8 mouse cellular contexts compared by ENCODE assay signal in the genomic region with DNA sequence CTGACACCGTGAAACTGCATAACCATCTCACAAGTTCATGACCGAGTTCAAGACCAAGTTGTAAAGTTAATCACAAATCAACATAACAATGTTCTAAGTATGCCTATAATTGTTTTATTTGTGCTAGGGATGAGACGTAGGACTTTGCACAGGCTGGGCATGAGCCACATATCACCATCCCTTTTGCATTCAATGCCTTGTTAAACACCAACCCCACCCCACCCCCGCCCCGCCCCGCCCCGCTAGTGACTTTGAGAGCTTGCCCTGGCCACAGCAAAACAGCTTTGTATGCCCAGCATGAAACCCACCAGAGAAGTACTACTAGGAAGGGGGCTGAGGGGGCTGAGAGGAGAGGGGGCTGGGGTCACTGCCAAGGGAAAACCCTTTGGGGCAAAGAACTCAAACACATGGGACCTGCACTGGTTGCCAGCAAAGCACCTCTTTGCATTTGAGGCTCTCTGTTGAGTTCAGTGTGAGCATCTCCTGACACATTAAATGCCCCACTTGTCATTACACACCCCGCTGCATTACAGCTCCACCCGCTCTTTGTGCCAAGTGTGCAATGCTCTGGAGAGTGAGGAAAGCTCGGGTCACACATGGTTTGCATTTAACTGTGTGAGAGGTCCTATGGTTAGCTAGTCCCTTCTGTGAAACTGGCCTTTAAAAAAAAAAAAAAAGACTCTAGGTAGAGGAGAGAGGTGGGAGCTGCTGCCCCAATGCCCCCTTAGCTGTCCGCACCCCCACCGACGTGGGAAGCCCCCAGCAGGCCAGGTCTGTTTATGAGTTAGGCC.
DNase-seq lines count a peak whose midpoint lies in the region; ATAC-seq and TF ChIP-seq lines count a peak whose summit lies in the region.

No protein-coding gene starts in this region.

- ATAC-seq in heart, embryonic 11.5 days (replicated peaks; ENCODE audit: insufficient number of reproducible peaks, low FRiP score, low TSS enrichment) = peak; percentile 41; the same call in 1 of the 2 replicates
- peak; percentile 44 for ATAC-seq in Patski
- no peak for ATAC-seq in hindbrain, embryonic 14.5 days (ENCODE audit: low FRiP score)
- peak; percentile 66 for ATAC-seq in midbrain, embryonic 12.5 days (ENCODE audit: low FRiP score, low read depth)
- no peak for ATAC-seq in monocyte, adult 5-6 weeks (replicated peaks; ENCODE audit: insufficient number of reproducible peaks, low FRiP score, low TSS enrichment, poor library complexity, severe bottlenecking)

- CTCF ChIA-PET in Patski (lab: Charles Lee) = interaction anchor here (0.7 to 1.4 kb wide), 2 partner anchors 11 to 30 kb away, joined by 3 to 4 read pairs; no protein-coding TSS in a partner anchor

- no peak overlapping the region for H3K4me3 ChIP-seq in heart, embryonic 11.5 days (ENCODE audit: low read depth, low read length)
- no peak overlapping the region for H3K4me3 ChIP-seq in hindbrain, embryonic 14.5 days (replicated peaks; ENCODE audit: low read length)
- H3K4me3 ChIP-seq in midbrain, embryonic 12.5 days = no peak overlapping the region

- in situ Hi-C loops in Patski (cut with MboI; ENCODE audit: low pct_unique_long_range_greater_than_20kb) = no loop called here

- peak overlapping the region; percentile 68 for H3K27ac ChIP-seq in heart, embryonic 11.5 days (ENCODE audit: low read depth, low read length)
- H3K27ac ChIP-seq in hindbrain, embryonic 14.5 days = 0 out of 2 replicates have a peak overlapping the region, but pooled peaks have one; percentile 20
- H3K27ac ChIP-seq in midbrain, embryonic 12.5 days (replicated peaks) = peak overlapping the region; percentile 52

- 62% methylated on average over 13 of the region's 13 CpGs for WGBS in heart, embryonic 11.5 days (ENCODE audit: insufficient replicate concordance)
- 50% methylated on average over 13 of the region's 13 CpGs for WGBS in hindbrain, embryonic 14.5 days
- WGBS in midbrain, embryonic 12.5 days = 60% methylated on average over 13 of the region's 13 CpGs

- H3K36me3 ChIP-seq in heart, embryonic 11.5 days (ENCODE audit: control insufficient read depth, insufficient read depth, low read length) = no peaks in the 10 kb centered on the region
- no peaks in the 10 kb centered on the region for H3K36me3 ChIP-seq in hindbrain, embryonic 14.5 days (replicated peaks; ENCODE audit: control insufficient read depth, insufficient read depth)
- H3K36me3 ChIP-seq in midbrain, embryonic 12.5 days = no peaks in the 10 kb centered on the region

- no peak for TF ChIP-seq CTCF in Patski (IDR thresholded peaks at IDR 0.05)

- POLR2A ChIA-PET in Patski (lab: Charles Lee) = interaction anchor here (0.6 to 0.7 kb wide), 3 partner anchors 13 to 415 kb away, joined by 3 to 5 read pairs (median 3); no protein-coding TSS in a partner anchor

- no peak overlapping the region for H3K4me2 ChIP-seq in heart, embryonic 11.5 days
- H3K4me2 ChIP-seq in hindbrain, embryonic 14.5 days (replicated peaks) = no peak overlapping the region
- no peak overlapping the region for H3K4me2 ChIP-seq in midbrain, embryonic 12.5 days (replicated peaks)

- no peaks in the 10 kb centered on the region for H3K27me3 ChIP-seq in heart, embryonic 11.5 days (ENCODE audit: control insufficient read depth, insufficient read depth, low read length)
- no peaks in the 10 kb centered on the region for H3K27me3 ChIP-seq in Patski
- no peaks in the 10 kb centered on the region for H3K27me3 ChIP-seq in hindbrain, embryonic 14.5 days (ENCODE audit: control insufficient read depth, insufficient read depth, low read length)
- H3K27me3 ChIP-seq in midbrain, embryonic 12.5 days = no peaks in the 10 kb centered on the region

- intact Hi-C loops in heart, postnatal 14 days (cut with DNase I) = no loop called here

- no peak overlapping the region; the same call in 1 of the 2 replicates for H3K9ac ChIP-seq in heart, embryonic 11.5 days (ENCODE audit: low read depth, low read length)
- no peak overlapping the region for H3K9ac ChIP-seq in hindbrain, embryonic 14.5 days
- no peak overlapping the region; the same call in 1 of the 2 replicates for H3K9ac ChIP-seq in midbrain, embryonic 12.5 days (replicated peaks)

- H3K9me3 ChIP-seq in heart, embryonic 11.5 days (replicated peaks; ENCODE audit: control insufficient read depth, low read length) = no peaks in the 10 kb centered on the region
- H3K9me3 ChIP-seq in hindbrain, embryonic 14.5 days (ENCODE audit: control insufficient read depth, low read length) = no peaks in the 10 kb centered on the region
- H3K9me3 ChIP-seq in midbrain, embryonic 12.5 days = no peaks in the 10 kb centered on the region

- H3K4me1 ChIP-seq in heart, embryonic 11.5 days (ENCODE audit: control insufficient read depth, insufficient read depth, low read length) = peaks cover 22% of the 10 kb centered on the region
- H3K4me1 ChIP-seq in hindbrain, embryonic 14.5 days (replicated peaks; ENCODE audit: control insufficient read depth, insufficient read depth, low read length) = peaks cover 17% of the 10 kb centered on the region; the same call in 1 of the 2 replicates
- H3K4me1 ChIP-seq in midbrain, embryonic 12.5 days = peaks cover 18% of the 10 kb centered on the region

- DNase-seq in heart, postnatal 14 days = no peak
- no peak for DNase-seq in Patski (ENCODE audit: low read depth, low spot score)
- no peak for DNase-seq in hindbrain, embryonic 14.5 days (ENCODE audit: low spot score)
- no peak for DNase-seq in spleen, adult 12 weeks (ENCODE audit: low spot score)
- DNase-seq in cerebellum, adult 18-20 months = no peak

Comparison
In these comparisons a context has a peak if more than half of its experiments do, and no peak if none do; other contexts are left out.
1. ATAC-seq: peak in heart, embryonic 11.5 days (single experiment), Patski (single experiment) and midbrain, embryonic 12.5 days (single experiment); none in hindbrain, embryonic 14.5 days (single experiment) and monocyte, adult 5-6 weeks (single experiment).
2. Peak in every context shown above with its lines, with median percentiles within 50 percentile points of each other: H3K27ac ChIP-seq.